Mouse (Mus musculus): Measurements from ENCODE around the gene Rps18.

Gene Rps18

DNA sequence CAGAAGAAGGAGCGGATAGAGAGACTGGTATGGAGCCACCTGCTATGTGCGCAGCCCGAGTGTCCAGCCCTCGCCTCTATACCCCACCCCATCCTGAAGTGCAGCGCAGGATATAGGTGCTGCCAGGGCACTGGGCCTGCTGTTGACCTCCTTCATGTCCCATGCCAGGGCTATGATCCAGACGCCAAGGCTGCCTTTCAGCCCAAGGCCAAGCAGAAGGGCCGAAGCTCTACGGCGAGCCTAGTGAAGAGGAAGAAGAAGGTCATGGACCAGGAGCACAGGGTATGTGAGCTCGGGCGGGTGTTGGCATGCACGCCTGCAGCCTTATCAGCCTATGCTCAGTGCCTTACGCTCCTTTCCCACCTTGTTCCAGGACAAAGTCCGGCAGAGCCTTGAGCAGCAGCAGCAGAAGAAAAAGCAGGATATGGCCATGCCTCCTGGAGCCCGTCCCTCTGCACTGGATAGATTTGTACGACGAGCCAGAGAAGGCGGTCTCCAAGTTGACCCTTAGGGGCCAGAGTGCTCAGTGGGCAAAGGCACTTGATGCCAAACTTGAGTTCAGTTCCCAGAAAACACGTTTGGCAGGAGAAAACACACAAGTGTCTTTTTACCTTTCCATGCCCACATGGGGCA, 6.8 kb downstream of the Rps18 start:
- in situ Hi-C loops (cut with MboI, MseI): no loop called here

DNA sequence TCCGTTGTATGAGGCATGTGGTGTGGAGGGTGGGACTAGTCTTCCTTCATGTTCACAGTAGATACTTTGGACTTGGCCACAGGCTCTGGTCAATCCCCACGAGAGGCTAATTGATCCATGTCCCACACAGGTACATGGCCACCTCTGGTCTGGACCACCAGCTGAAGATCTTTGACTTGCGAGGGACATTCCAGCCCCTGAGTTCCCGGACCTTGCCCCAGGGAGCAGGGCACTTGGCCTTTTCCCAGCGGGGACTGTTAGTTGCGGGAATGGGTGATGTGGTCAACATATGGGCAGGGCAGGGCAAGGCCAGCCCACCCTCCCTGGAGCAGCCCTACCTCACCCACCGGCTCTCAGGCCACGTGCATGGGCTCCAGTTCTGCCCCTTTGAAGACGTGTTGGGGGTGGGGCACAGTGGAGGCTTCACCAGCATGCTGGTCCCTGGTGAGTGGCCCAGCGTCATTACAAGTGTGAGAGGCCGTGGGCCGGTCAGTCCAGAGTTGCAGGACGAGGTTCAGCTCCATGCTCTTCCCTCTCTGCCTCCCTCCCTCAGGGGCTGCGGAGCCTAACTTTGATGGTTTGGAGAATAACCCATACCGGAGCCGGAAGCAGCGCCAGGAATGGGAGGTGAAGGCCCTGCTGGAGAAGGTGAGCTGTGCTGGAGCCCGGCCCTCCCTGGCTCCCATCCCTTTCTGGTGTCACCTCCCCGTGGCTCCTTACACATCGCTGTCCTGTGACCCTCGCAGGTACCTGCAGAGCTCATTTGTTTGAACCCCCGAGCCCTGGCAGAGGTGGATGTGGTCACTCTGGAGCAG, 7.5 kb downstream of the Rps18 start:
- in situ Hi-C loops (cut with MboI, MseI): no loop called here

DNA sequence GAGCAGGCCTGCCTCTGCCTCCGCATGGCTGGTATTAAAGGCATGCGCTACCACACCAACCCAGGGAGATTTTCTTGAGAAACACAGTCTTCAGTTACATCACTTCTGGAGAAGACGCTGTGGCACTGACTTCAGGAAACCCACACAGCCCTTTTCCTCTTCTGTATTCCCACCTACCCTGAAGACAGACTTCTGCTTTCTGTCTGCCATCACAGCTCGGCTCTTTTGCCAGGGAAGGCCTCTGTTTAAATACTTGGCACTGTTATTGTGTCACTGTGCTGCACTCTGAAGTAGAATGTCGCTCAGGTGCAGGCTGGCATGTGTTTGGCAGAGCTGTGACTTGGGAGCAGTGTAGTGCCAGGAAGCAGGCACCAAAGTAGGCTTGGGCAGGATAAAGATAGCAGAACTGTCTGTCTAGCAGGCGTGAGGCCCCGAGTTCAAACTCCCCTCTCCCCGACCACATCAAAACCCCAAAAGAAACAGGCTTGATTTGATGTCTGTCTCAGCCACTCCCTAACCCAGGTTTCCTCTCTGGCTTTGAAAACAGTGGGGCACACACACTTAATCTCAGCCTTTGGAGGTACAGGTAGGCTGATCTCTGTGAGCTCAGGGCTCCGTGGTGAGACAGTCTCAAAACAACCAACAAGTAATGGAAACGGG, 8.2 kb downstream of the Rps18 start:
- in situ Hi-C loops (cut with MboI, MseI): no loop called here

DNA sequence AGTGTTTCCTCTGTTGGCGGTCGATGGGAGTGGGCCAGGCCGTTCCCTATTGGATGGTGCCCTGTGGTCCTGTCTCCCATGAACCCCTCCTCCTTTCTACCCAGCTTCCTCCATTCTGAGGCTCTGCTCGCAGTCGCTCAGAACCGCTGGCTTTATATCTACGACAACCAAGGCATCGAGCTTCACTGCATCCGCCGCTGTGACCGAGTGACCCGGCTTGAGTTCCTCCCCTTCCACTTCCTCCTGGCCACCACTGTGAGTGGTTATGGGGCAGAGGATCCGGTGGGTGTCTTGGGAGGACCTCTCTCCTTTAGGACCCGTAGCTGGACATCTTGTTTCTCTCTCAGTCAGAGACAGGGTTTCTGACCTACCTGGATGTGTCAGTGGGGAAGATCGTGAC, 12.3 kb downstream of the Rps18 start:
- in situ Hi-C loops (cut with MboI, MseI): no loop called here

DNA sequence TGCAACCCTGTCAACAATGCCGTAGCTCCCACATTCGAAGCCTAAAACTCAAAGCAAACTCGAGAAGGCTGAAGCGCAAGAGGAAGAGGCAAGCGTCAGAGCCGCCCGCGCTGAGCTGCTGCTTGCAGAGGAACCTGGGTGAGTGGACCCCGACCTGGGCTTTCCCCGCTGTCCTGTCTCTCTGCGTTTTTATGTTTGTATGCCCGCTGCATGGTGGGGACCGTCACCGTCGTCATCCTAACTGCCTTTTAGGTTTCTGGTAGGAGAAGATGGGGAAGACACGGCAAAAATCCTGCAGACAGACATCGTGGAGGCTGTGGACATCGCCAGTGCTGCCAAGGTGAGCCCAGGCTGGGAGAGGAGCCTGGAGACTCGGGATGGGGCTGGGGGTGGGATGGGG, 14.4 kb downstream of the Rps18 start:
- in situ Hi-C loops (cut with MboI, MseI): no loop called here

DNA sequence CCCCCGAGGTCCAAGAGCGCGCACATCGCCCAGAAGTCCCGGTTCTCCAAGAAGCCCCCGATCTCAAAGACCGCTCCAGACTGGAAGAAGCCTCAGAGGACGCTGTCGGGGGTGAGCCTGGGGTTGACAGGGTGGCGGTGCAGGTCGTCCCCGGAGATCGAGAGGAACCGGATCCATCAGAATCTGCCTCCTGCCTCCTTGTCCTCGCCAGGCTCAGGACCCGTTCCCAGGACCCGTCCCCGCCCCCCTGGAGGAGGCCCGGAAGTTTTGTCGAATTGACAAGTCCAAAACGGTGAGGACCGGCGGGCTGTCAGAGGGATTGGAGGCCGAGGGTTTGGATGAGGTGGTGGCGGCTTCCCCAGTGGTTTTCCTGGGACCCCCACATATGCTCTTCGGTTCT, 14.8 kb downstream of the Rps18 start:
- in situ Hi-C loops (cut with MboI, MseI): no loop called here

DNA sequence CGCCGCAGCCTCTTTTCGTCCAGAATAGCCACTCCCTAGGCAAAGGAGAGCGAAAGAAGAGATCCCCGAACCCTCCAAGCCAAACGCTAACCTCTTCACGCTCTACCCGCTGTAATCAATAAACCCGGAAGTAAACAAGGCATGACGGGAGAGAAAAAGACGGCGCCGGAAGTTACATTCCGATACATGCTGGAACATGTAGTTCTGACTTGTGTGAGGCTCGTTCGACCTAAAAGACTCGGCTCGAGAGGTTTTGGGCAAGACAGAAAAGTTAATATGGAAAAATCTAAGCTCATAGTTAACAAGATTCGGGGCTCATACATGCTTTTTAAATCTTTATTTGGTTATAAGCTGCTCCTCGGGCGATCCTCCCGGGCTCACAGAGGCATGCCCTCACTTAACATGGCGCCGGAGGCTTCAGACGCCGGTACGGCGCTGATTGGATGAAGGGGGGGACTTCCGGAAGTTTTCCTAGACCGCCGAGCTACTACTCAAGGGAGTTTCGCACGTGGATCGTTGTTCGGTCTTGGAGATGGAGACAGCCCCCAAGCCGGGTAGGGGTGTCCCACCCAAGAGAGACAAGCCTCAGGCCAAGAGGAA, 15.5 kb downstream of the Rps18 start, which contains the start of the genes Pfdn6 and Wdr46:
Pfdn6 (minus strand) TSS at position 138 of the 600 bp plus-strand sequence.
Wdr46 (plus strand) TSS at position 455 of the 600 bp plus-strand sequence.
- in situ Hi-C loops (cut with MboI, MseI): no loop called here

DNA sequence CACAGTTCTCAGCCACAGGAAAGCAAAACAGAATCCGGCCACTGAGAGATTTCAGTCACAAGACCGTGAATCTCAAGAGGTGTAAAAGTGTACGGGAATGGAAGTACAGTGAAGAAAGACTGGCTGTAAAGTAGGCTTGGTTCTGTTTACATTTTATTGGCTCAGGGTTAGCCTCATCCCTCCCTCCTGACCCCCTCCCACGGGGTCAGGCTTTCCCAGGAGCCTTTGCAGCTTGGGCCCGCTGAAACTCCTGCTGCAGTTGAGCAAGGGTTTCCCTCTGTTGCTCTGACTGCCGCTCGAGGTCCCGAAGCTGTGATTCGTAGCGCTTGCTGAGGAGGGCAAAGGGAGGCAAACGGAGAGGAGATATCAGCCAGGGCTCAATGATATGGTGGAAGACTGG, 17.0 kb downstream of the Rps18 start:
- in situ Hi-C loops (cut with MboI, MseI): no loop called here

DNA sequence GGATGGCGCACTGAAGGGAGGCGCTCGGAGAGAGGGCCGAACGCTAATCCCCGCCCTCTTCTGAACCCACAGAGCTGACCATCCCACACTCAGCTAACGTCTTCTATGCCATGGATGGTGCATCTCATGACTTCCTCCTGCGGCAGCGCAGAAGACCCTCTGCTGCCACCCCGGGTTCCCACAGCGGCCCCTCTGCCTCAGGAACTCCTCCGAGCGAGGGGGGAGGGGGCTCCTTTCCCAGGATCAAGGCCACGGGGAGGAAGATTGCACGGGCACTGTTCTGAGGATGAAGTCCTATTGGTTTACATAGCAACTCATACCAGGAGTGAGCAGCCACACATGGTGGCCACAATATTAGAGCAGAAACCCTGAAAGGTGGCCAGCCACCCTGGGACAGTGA, 18.8 kb downstream of the Rps18 start:
- in situ Hi-C loops (cut with MboI, MseI): no loop called here

DNA sequence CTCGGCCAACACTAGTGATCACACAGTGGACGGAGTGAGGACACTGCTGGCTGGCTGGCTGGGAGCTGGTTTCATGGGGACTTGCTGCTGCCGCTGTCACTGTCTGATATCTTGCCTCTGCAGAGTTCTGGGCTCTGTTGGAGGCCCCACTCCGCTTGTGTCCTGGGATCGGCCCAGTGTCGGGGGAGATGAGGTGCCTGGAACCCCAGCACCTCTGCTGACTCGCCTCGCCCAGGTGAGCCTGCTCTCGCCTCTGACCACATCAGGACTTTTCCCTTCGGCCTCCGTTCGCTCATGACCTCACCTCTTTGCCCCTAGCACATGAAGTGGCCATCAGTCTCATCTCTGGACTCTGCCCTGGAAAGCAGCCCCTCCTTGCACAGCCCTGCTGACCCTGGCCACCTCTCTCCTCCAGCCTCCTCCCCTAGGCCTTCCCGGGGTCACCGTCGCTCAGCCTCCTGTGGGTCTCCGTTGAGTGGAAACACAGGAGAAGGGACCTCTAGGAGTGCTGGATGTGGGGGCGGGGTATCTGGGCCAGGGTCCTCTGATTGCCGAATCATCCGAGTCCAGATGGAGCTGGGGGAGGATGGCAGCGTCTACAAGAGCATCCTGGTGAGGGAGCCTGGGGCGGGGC, 20.3 kb downstream of the Rps18 start:
- in situ Hi-C loops (cut with MboI, MseI): no loop called here

DNA sequence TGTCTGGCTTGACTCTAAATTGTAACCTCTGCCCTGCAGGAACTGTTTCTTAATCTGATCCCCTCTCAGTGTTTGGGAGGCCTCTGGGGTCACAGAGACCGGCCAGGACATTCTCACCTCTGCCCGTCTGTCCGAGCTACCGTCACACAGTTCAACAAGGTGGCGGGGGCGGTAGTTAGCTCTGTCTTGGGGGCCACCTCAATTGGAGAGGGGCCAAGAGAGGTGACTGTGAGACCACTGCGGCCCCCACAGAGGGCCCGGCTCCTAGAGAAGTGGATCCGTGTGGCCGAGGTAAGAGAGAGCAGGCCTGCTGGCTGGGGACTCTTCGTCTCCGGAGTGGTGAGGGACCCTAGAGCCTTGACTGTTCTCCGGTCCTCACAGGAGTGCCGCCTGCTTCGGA, 22.8 kb downstream of the Rps18 start:
- in situ Hi-C loops (cut with MboI, MseI): loop anchor here (5.0 kb wide), 1 partner anchor 41 kb away; the partner anchor contains the start of gene Kifc1

DNA sequence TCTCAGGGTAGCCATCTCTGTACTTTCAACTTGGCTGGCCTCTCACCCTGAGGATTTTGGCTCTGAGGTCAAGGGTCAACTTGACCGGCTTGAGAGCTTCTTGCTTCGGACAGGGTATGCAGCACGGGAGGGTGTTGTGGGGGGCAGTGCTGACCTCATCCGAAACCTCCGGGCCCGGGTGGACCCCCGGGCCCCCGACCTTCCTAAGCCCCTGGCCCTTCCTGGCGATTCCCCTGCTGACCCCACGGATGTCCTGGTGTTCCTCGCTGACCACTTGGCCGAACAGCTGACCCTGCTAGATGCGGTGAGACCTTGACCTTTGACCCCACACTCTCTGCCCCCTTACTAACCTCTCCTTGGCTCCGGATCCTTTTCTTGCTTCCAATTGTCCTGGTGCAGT, 23.4 kb downstream of the Rps18 start:
- in situ Hi-C loops (cut with MboI, MseI): loop anchor here (5.0 kb wide), 1 partner anchor 40 kb away; the partner anchor contains the start of gene Kifc1

DNA sequence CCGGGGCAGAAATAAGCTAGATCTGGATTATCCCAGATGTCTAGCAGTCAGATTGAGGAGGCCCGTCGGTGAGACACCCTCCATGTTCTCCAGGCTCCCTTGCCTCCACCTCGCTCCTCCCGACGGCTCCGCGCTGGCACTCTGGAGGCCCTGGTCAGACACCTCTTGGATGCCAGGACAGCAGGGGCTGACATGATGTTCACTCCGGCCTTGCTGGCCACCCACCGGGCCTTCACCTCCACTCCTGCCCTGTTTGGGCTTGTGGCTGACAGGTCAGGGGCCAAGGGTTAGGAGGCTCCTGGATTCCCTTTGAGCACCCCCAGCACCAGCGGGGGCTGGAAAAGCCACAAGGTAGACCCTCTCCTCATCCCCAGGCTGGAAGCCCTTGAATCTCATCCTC, 23.9 kb downstream of the Rps18 start:
- in situ Hi-C loops (cut with MboI, MseI): loop anchor here (5.0 kb wide), 1 partner anchor 40 kb away; the partner anchor contains the start of gene Kifc1

DNA sequence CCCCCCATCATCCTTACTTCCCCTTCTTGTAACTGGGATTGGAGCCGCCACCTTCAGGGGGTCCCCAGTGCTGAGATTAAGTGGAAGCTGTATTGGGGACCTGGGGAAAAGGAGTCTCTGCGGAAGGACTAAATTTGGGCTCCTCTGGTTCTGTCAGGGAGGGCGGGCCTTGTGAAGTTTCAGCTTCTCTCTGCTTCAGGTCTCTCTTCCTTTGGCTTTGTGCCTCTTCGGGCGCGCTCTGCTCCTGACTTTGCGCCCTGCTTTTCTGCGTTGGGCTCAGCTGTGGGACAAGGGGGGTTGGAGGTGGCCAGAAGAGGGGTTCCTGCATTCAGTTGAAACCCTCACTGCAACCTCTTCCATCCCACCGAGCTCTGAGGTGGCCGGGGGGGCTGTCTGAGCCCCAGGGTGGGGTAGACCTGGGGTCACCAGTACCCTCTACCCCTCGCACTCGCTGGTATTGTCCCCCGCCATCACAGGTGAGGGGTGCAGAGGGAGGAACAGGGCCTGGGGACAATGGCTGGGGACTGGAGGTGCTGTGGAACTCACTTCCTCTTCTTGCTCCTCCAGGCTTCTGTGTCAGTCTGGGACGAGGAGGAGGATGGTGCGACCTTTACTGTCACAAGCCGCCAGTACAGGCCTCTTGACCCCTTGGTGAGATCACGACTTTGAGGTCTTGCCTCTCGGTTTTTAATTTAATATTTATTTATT, 24.5 kb downstream of the Rps18 start:
- in situ Hi-C loops (cut with MboI, MseI): loop anchor here (5.0 kb wide), 1 partner anchor 39 kb away; the partner anchor contains the start of gene Kifc1

DNA sequence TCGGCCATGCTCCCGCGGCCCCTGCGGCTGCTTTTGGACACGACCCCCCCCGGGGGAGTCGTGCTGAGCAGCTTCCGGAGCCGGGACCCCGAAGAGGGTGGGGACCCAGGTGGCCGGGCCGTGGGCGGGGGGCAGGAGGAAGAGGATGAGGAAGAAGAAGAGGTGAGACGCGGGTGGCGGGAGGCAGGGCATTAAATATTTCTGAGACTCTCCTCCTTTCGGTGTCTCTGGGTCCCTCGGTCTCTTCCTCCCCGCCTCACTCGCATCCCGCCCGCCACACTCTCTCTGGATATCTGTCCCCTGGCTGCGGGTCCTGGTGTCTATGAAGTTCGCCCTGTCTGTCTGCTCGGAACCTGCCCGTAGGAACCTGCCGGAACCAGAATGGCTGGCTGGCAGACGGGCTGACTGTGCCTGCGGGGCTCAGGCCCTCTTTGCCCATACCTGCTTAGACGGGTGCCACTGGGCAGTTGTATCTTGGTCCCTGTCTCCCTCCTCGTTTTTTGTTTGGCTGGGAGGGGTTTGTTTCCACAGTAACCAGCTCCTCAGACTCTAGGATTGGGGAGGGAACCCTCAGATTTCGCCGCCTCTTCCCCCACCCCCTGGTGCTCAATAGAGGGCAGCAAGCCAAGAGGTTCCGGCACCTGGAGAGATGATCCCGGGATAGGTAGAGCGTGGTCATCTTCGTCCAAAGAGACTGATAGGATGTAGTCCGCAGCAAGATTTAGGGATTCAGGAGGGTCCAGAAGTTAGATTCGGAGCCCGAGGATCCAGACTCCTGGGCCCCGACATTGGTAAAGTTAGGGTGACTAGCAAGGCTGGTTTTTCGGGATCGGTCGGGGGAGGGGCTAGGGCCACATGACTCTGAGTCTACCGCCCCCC, 25.3 kb downstream of the Rps18 start:
- in situ Hi-C loops (cut with MboI, MseI): loop anchor here (5.0 kb wide), 1 partner anchor 38 kb away; the partner anchor contains the start of gene Kifc1

DNA sequence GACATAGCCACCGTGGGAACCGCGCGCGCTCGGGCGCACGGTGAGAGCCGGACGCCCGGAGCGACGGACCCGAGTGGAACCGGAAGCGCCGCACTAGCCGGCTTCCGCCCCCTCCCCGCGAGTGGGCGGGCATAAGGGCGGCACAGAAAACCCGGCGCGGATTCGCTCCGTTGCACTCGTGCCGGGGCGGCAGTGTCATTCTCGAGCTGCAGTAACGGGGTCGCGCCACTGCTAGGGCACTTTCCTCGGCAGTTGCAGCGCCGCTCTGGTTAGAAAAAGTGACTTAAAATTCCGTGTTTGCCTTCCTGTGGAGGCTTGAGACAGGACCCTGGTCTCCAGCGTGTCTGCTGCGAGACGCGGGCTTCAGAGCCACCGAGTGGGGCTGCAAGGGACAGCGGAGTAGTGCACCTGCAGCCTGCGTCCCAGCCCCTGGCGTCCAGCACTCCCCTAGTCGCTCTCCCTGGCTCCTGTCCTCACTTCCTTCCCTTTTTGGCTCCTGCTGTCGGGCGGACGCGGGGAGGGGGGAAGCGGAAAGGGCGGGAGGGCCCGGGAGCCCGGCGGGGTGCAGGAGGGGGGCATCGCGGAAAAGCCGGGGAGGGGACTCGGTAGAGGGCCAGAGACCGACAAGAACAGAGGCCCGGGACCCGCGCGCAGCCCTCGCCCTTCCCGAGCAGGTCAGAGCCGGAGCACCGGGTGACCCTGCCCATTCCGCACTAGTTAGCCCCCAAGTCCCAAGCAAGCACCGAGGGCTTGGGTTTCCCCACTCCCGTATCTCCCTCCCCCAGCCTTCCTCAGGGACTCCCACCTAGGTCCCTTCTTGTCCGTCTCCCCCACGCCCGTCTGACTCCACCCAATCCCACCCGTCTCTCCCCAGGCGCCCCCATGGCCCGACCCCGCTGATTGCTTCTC, 26.2 kb downstream of the Rps18 start, which contains the start of gene Rgl2:
Rgl2 (plus strand) TSS at position 173 of the 909 bp plus-strand sequence.
- in situ Hi-C loops (cut with MboI, MseI): loop anchor here (5.0 kb wide), 1 partner anchor 37 kb away; the partner anchor contains the start of gene Kifc1

DNA sequence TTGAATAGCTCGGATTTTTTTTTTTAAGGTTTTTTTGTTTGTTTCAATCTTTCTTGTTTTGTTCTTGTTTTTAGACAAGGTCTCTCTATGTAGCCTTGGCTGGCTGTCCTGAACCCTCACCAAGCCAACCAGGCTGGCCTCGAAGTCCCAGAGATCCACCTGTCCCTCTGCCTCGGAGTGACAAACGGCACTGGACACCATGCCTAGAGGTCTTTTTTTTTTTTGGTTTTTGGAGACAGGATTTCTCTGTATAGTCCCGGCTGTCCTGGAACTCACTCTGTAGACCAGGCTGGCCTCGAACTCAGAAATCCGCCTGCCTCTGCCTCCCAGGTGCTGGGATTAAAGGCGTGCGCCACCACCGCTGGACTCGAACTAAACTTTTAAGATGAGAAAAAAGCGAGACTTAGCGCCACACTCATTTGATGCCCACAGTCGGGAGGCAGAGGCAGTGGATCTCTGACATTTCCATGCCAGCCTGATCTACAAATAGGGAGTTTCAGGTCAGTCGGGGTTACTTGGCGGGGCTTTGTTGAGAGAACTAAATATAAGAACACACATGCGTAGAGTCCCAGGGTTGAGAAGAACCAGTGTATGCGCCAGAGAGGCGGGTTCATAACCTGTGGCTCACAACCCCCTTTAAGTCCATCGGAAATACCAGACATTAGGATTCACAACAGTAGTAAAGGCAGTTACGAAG, 27.4 kb downstream of the Rps18 start:
- in situ Hi-C loops (cut with MboI, MseI): no loop called here

Data from T-helper 2 cell (primary cell).